Mouse (Mus musculus): ENCODE results near the gene Akap11. TPM values are rescaled to one million over a fixed set of nuclear protein-coding genes. Genes with fewer than 3 reads are reported as not detected.
"Not testable (repeated sequence)": the region's sequence is repeated elsewhere in the genome, so short reads cannot be mapped to it uniquely, and the experiment has no call there.

Akap11 gene
- polyA plus RNA-seq, 1 experiment from 2014 or later: 39.6 TPM

DNA sequence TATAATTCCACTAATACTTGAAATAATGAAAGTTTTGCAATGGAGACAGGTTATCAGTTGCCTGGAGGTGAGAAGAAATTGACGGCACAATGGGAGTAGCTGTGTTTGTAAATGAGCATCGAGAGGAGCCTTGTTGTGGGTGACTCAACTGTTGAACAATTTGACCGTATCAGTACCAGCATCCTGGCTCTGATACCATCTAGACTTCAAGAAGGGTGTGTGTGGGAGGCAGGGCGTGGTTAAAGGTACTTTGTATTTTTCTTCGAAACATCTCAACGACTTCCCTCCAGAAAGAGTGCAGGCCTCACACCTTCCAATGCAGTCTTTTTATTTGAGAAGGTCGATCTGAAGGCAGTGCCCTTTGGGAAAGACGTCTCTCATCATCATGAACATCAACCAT is 22.4 kb upstream of the Akap11 start:
- no peak for ATAC-seq (ENCODE audit: low FRiP score, low TSS enrichment)
- H3K27ac ChIP-seq (replicated peaks; ENCODE audit: low read depth, low read length): no peak overlapping the region
- H3K4me3 ChIP-seq (replicated peaks; ENCODE audit: low read depth, low read length): no peak overlapping the region
- no peaks in the 10 kb centered on the region for H3K9me3 ChIP-seq (ENCODE audit: control insufficient read depth, low read length)
- 92% methylated on average over 8 of the region's 8 CpGs for WGBS
- H3K27me3 ChIP-seq (ENCODE audit: control insufficient read depth, insufficient read depth, low read length): no peaks in the 10 kb centered on the region
- no peak overlapping the region for H3K4me2 ChIP-seq (ENCODE audit: low read length)
- H3K36me3 ChIP-seq (ENCODE audit: control insufficient read depth, insufficient read depth, low read length): 0 out of 2 replicates have a peak, but pooled peaks cover 3% of the 10 kb centered on the region
- H3K9ac ChIP-seq (replicated peaks; ENCODE audit: low read length): no peak overlapping the region
- no peak for DNase-seq
- no peaks in the 10 kb centered on the region for H3K4me1 ChIP-seq (ENCODE audit: control insufficient read depth, insufficient read depth, low read length)

GRCm38 (mm10) chr14:78554830-78555229 is 18.2 kb upstream of the Akap11 start:
- H3K9ac ChIP-seq (replicated peaks; ENCODE audit: low read length); H3K4me3 ChIP-seq (replicated peaks; ENCODE audit: low read depth, low read length); H3K9me3 ChIP-seq (ENCODE audit: control insufficient read depth, low read length); H3K4me2 ChIP-seq (ENCODE audit: low read length); ATAC-seq (ENCODE audit: low FRiP score, low TSS enrichment); H3K36me3 ChIP-seq (ENCODE audit: control insufficient read depth, insufficient read depth, low read length); H3K27me3 ChIP-seq (ENCODE audit: control insufficient read depth, insufficient read depth, low read length); DNase-seq; H3K4me1 ChIP-seq (ENCODE audit: control insufficient read depth, insufficient read depth, low read length); H3K27ac ChIP-seq (replicated peaks; ENCODE audit: low read depth, low read length): not testable (repeated sequence)
- 74% methylated on average over 3 of the region's 3 CpGs for WGBS

DNA sequence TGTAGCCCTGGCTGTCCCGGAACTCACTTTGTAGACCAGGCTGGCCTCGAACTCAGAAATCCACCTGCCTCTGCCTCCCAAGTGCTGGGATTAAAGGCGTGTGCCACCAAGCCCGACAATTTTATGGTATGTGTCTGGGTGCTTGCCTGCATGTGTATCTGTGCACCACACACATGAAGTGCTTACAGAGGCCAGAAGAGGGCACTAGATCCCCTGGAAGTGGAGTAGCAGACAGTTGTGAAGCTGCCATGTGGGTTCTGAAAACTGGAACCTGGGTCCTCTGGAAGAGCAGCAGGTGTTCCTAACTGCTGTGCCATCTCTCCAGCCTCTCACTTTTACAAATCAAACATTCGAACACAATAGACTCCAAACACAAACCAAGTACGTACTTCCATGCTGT is 17.1 kb upstream of the Akap11 start:
- Histone ChIP-seq H3K4me3 (replicated peaks; ENCODE audit: low read depth, low read length) (no peak overlapping the region), H3K27ac (replicated peaks; ENCODE audit: low read depth, low read length) (no peak overlapping the region), H3K4me1 (ENCODE audit: control insufficient read depth, insufficient read depth, low read length) (no peaks in the 10 kb centered on the region), H3K4me2 (ENCODE audit: low read length) (no peak overlapping the region), H3K9ac (replicated peaks; ENCODE audit: low read length) (no peak overlapping the region), H3K27me3 (ENCODE audit: control insufficient read depth, insufficient read depth, low read length) (no peaks in the 10 kb centered on the region), H3K9me3 (ENCODE audit: control insufficient read depth, low read length) (no peaks in the 10 kb centered on the region), H3K36me3 (ENCODE audit: control insufficient read depth, insufficient read depth, low read length) (no peaks in the 10 kb centered on the region)
- DNase-seq (no peak), ATAC-seq (ENCODE audit: low FRiP score, low TSS enrichment) (no peak)
- over 99% methylated on average over 6 of the region's 6 CpGs for WGBS

GRCm38 (mm10) chr14:78548807-78549206 is 12.2 kb upstream of the Akap11 start:
- ATAC-seq (ENCODE audit: low FRiP score, low TSS enrichment) (no peak), DNase-seq (no peak)
- H3K27ac ChIP-seq (replicated peaks; ENCODE audit: low read depth, low read length): no peak overlapping the region
- H3K4me3 ChIP-seq (replicated peaks; ENCODE audit: low read depth, low read length): no peak overlapping the region
- H3K36me3 ChIP-seq (ENCODE audit: control insufficient read depth, insufficient read depth, low read length): no peaks in the 10 kb centered on the region
- no peaks in the 10 kb centered on the region for H3K4me1 ChIP-seq (ENCODE audit: control insufficient read depth, insufficient read depth, low read length)
- no peak overlapping the region for H3K4me2 ChIP-seq (ENCODE audit: low read length)
- H3K9me3 ChIP-seq (ENCODE audit: control insufficient read depth, low read length): no peaks in the 10 kb centered on the region
- no peaks in the 10 kb centered on the region for H3K27me3 ChIP-seq (ENCODE audit: control insufficient read depth, insufficient read depth, low read length)
- WGBS: 91% methylated on average over 6 of the region's 6 CpGs
- H3K9ac ChIP-seq (replicated peaks; ENCODE audit: low read length): no peak overlapping the region

DNA sequence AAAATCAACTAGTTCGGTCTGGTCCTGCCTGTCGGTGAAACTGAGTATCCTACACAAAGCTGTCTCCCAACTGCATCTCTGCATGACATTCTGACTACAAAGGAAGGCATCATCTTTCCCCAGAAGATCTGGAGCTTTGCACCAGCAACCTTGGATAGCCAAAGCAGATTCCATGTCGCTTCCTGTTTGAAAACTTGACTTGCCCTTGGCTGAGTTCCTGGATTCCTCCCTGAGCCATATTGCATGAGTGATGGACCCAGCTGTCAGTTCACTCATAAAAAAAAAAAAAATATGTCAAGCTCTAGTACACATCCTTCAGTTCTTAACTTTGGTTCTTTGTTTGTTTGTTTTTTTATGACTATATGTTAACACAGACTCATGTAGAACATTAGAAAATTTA is 4.7 kb upstream of the Akap11 start:
- Histone ChIP-seq H3K27me3 (ENCODE audit: control insufficient read depth, insufficient read depth, low read length) (no peaks in the 10 kb centered on the region), H3K9me3 (ENCODE audit: control insufficient read depth, low read length) (no peaks in the 10 kb centered on the region), H3K27ac (replicated peaks; ENCODE audit: low read depth, low read length) (no peak overlapping the region), H3K36me3 (ENCODE audit: control insufficient read depth, insufficient read depth, low read length) (no peaks in the 10 kb centered on the region), H3K9ac (replicated peaks; ENCODE audit: low read length) (no peak overlapping the region), H3K4me2 (ENCODE audit: low read length) (no peak overlapping the region), H3K4me3 (replicated peaks; ENCODE audit: low read depth, low read length) (no peak overlapping the region), H3K4me1 (ENCODE audit: control insufficient read depth, insufficient read depth, low read length) (peaks cover 5% of the 10 kb centered on the region; the same call in 1 of the 2 replicates)
- ATAC-seq (ENCODE audit: low FRiP score, low TSS enrichment): no peak
- 90% methylated on average over 3 of the region's 3 CpGs for WGBS
- DNase-seq: no peak

GRCm38 (mm10) chr14:78539821-78540220 is 3.2 kb upstream of the Akap11 start:
- H3K27me3 ChIP-seq (ENCODE audit: control insufficient read depth, insufficient read depth, low read length): no peaks in the 10 kb centered on the region
- H3K9ac ChIP-seq (replicated peaks; ENCODE audit: low read length): no peak overlapping the region
- DNase-seq (no peak), ATAC-seq (ENCODE audit: low FRiP score, low TSS enrichment) (no peak)
- H3K36me3 ChIP-seq (ENCODE audit: control insufficient read depth, insufficient read depth, low read length): no peaks in the 10 kb centered on the region
- H3K4me3 ChIP-seq (replicated peaks; ENCODE audit: low read depth, low read length): no peak overlapping the region
- H3K4me1 ChIP-seq (ENCODE audit: control insufficient read depth, insufficient read depth, low read length): peaks cover 15% of the 10 kb centered on the region
- no peaks in the 10 kb centered on the region for H3K9me3 ChIP-seq (ENCODE audit: control insufficient read depth, low read length)
- WGBS: 85% methylated on average over 1 of the region's 1 CpGs
- H3K4me2 ChIP-seq (ENCODE audit: low read length): no peak overlapping the region
- no peak overlapping the region for H3K27ac ChIP-seq (replicated peaks; ENCODE audit: low read depth, low read length)

DNA sequence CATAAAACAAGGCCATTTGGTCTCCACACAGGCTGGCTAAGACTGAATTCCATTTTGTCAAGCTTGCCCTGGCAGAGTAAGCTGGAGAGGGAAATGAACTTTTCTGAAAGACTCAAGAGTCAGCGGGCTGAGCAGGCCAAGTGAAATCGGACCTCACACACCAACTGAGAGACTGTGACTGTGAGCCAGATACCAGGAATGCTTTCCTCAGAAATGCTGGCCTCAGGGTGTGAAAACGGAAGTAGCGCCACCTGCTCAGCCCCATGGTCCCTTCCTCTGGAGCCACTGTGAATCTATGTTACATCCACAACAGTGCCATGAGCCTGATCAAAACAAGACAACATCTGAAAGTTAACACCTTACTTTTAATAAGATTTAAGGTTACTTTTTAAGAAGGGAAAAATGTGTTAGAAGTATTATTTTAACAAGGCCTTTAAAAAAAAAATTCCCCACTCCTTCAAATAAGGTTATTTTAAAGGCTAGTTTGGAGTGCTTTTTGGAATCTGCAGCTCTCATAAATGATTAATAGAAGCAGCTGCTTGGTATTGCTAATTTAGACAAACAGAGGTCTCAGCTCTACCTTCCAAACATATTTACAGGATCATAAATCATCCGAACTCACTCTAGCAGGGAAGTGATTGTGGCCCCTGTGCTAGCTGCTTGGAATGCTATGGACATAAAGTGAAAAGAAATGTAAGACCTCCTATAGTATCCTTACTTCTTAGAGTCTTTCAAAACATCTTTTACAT is 2.1 kb upstream of the Akap11 start:
- H3K9me3 ChIP-seq (ENCODE audit: control insufficient read depth, low read length): no peaks in the 10 kb centered on the region
- no peak overlapping the region for H3K27ac ChIP-seq (replicated peaks; ENCODE audit: low read depth, low read length)
- H3K4me3 ChIP-seq (replicated peaks; ENCODE audit: low read depth, low read length): no peak overlapping the region
- ATAC-seq (ENCODE audit: low FRiP score, low TSS enrichment) (no peak), DNase-seq (peak; percentile 8)
- peaks cover 24% of the 10 kb centered on the region for H3K4me1 ChIP-seq (ENCODE audit: control insufficient read depth, insufficient read depth, low read length)
- H3K9ac ChIP-seq (replicated peaks; ENCODE audit: low read length): no peak overlapping the region
- no peaks in the 10 kb centered on the region for H3K27me3 ChIP-seq (ENCODE audit: control insufficient read depth, insufficient read depth, low read length)
- WGBS: 53% methylated on average over 5 of the region's 5 CpGs
- H3K4me2 ChIP-seq (ENCODE audit: low read length): no peak overlapping the region
- no peaks in the 10 kb centered on the region for H3K36me3 ChIP-seq (ENCODE audit: control insufficient read depth, insufficient read depth, low read length)

GRCm38 (mm10) chr14:78537551-78537950 is 943 bp upstream of the Akap11 start:
- WGBS: 21% methylated on average over 6 of the region's 6 CpGs
- H3K4me2 ChIP-seq (ENCODE audit: low read length): peak overlapping the region; percentile 62
- DNase-seq (peak; percentile 41), ATAC-seq (ENCODE audit: low FRiP score, low TSS enrichment) (no peak)
- no peaks in the 10 kb centered on the region for H3K9me3 ChIP-seq (ENCODE audit: control insufficient read depth, low read length)
- H3K9ac ChIP-seq (replicated peaks; ENCODE audit: low read length): peak overlapping the region; percentile 69
- peaks cover 25% of the 10 kb centered on the region for H3K4me1 ChIP-seq (ENCODE audit: control insufficient read depth, insufficient read depth, low read length)
- H3K27me3 ChIP-seq (ENCODE audit: control insufficient read depth, insufficient read depth, low read length): no peaks in the 10 kb centered on the region
- peak overlapping the region; percentile 96 for H3K27ac ChIP-seq (replicated peaks; ENCODE audit: low read depth, low read length)
- H3K4me3 ChIP-seq (replicated peaks; ENCODE audit: low read depth, low read length): peak overlapping the region; percentile 82
- H3K36me3 ChIP-seq (ENCODE audit: control insufficient read depth, insufficient read depth, low read length): no peaks in the 10 kb centered on the region

DNA sequence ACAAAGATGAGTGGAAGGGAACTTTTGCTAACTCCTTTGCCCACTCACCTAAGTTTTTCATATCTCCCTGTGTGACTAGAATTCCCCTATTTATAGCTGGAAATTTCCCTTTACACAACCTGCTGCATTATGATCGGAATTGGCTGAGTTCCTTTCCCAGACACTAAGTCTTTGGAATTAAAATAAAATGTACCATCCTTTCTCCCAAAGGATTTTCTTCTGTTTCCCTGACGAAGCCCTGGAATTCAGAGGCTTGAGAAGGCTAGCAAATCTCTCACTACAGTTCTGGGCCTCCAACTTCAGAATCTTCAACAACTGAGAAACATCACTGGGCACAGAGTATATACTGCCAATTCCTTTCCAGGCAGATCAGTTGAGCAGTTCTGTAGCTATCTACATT is 1.2 kb downstream of the Akap11 start:
- DNase-seq (peak; percentile 31), ATAC-seq (ENCODE audit: low FRiP score, low TSS enrichment) (no peak)
- Histone ChIP-seq H3K4me3 (replicated peaks; ENCODE audit: low read depth, low read length) (peak overlapping the region; percentile 82), H3K27me3 (ENCODE audit: control insufficient read depth, insufficient read depth, low read length) (no peaks in the 10 kb centered on the region), H3K4me2 (ENCODE audit: low read length) (peak overlapping the region; percentile 62), H3K9me3 (ENCODE audit: control insufficient read depth, low read length) (no peaks in the 10 kb centered on the region), H3K4me1 (ENCODE audit: control insufficient read depth, insufficient read depth, low read length) (peaks cover 25% of the 10 kb centered on the region), H3K27ac (replicated peaks; ENCODE audit: low read depth, low read length) (no peak overlapping the region; the same call in 1 of the 2 replicates), H3K9ac (replicated peaks; ENCODE audit: low read length) (peak overlapping the region; percentile 97; the same call in 1 of the 2 replicates), H3K36me3 (ENCODE audit: control insufficient read depth, insufficient read depth, low read length) (no peaks in the 10 kb centered on the region)
- WGBS: 11% methylated on average over 2 of the region's 2 CpGs

Data from midbrain, embryonic 14.5 days (tissue).